Mouse (Mus musculus) heart, postnatal 4 days (tissue): Measurements from ENCODE around the gene Rundc3a. TPM values are rescaled to one million over a fixed set of nuclear protein-coding genes. Genes with fewer than 3 reads are reported as not detected.
"Not testable (repeated sequence)": the region's sequence is repeated elsewhere in the genome, so short reads cannot be mapped to it uniquely, and the experiment has no call there.

ENCODE experiments used
- DNase-seq: peaks from one replicate; pipeline ENCODE4 v3.0.0; 2021
- total RNA-seq, 2 experiments: library from RNA; stranded (reverse); gene quantifications; 2 replicates each; pipeline ENCODE4 v1.2.3; 2021

Rundc3a gene
- 1 to 10 TPM in 1 of 2 experiments, under 1 TPM in 1; 0.50 to 1.9 TPM for total RNA-seq

DNA sequence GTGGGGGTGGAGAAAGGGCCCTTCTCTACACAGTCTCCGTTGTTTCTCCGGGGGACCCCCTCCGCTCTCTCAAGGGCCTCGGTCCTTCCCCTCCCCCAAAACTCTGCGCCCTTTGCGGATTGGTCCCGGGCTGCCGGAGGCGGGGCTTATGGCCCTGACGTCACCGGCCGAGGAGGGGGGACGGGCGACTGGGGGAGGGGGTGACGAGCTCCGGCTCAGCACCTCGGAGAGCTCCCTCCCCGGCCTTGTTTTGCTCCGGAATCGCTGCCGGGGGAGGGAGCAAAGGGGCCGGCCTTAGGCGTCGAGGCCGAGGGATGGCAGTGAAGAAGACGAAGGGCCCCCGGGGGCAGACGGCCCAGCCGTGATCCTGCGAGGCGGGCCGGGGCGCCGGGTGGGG, at the start of gene Rundc3a:
TSS of gene Rundc3a (plus strand) at position 166 of the 397 bp plus-strand sequence.
- DNase-seq: peak; percentile 90

DNA sequence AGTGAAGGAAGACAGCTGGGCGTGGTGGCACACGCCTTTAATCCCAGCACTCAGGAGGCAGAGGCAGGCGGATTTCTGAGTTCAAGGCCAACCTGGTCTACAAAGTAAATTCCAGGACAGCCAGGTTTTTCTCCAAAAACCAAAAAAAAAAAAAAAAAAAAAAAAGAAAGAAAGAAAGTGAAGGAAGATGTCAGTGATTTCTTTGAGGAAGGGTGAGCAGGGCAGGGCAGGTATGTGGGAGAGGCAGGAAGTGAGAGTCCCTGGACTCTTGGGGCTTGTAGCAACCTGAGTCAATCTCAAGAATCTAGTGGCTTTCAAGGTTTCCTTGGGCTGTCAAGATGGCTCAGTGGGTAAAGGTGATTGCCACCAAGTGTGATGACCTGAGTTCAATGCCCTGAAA, 48.7 kb upstream of the Rundc3a start:
- no peak for DNase-seq

DNA sequence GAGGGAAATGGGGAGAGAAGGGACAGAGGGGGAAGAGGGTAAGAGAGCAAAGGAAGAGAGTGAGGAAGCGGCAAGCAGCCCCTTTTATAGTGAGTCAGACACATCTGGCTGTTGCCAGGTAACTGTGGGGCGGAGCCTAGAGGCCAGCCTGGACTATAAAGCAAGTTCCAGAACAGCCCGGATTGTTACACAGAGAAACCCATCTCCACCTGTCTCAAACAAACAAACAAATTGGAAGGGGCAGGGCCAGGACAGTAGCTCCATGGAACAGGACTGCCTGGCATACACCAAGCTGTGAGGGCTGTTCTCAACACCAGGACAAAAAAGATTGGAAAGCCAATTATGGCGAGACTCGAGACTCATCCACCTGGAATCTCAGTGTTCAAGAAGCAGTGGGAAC, 46.3 kb upstream of the Rundc3a start:
- DNase-seq: no peak

DNA sequence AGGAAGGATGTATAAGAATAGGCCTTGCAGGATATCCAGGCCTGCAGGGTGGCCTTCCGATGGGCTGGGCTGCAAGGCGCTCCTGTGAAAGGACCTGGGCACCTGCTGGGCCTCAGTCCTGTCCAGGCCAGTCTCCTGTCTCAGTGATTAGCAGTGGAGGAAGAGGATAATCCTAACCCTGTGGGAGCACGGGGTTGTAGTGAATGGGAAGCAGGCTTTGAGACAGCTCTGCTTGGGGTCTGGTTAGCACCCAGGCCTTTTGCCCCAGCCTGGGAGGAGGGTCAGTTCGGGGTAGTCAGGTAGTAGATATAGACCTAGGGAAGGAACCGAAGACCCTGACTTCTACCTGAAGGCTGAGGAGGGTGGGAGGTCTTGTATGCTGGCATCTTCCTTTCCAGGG, 45.5 kb upstream of the Rundc3a start:
- DNase-seq: no peak

DNA sequence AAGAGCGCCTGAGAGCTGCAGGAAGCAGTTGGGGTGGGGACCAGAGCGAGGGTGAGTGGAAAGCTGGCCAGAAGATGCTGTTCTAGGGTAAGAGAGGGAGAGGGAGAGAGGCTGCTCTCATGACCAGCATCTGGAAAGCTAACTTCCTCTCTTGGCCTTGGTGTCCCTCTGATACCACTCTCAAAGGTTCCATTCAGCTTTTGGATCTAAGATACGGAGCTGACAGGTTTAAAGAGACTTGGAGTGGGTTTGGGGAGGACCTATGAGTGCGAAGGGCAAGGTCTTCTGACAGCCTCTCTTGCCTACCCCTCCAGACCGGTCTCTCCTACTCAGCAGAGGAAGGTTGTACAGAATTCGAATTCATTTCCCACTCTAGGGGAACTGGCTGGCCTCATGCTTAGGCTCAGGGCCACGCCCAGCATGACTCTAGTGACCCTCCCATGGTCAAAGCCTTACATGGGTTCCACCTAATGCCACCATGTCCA, 45.1 kb upstream of the Rundc3a start:
- DNase-seq: no peak

DNA sequence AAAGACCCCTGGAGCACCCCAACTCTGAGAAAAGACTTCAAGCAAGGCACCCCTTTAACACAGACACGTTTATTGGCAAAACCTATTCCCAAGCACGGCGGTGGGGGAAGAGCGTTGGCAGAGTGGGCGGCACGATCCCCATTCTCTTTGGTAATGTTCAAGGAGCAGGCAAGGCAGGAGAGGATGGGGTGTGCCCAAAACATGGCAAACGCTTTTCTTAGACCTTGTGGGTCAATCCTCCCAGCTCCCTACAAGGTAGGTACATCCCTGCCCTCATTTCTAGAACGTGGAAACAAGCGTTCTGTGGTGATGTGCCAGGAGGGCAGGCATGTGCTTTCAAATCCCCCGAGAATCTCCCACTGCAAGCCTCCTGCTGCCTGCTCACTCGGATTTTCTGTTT, 44.4 kb upstream of the Rundc3a start:
- no peak for DNase-seq

DNA sequence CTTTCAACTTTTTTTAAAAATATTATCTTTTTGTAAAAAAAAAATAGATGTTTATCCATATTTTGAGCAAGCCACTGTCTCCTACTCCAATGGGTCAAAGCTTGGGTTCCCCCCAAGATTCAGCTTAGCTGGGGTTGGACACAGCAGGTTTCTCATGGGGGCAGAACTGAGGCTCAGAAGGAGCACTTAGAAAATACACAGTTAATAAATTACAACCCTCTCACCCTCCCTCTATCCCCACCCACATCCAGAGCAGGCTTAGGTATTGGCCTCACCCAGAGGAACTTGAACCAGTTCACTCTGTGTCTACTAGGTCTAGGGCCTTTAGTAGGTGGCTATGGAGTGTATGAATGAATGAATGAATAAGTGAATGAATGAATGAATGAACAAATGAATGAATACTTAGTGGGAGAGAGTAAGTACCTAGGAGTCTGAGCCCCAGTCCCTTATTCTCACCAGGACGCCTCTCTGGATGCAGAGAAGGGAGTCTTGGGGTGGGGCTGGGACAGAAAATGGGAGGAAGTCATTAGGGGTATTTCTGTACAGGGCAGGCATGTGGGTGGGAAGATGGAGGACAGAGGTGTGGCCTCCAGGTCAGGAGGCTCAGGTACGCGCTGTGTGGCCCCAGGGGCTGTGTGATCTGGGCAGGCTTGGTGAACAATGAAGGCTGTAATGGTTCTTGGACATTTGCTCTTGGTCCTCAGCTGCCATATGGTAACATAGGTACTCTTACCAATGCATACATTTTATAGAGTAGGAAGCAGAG, 43.8 kb upstream of the Rundc3a start:
- DNase-seq: no peak

DNA sequence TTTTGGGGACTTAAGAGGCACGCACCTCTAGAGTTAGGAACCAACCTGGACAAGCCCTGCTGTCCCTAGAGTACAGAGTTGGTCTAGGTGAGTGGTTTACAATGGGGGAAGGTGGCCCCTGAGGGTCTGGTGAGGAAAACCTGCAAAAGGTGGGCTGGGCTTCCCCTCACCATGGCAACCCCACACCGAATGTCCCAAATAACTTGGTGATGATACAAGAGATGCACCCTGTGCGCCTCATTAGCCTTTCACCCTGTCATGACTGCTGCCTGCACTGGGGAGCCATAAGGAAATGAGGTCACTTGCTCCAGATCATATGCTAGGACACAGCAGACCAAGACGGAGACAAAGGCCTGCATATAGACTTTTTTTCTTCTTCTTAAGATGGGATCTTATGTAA, 42.8 kb upstream of the Rundc3a start:
- no peak for DNase-seq

DNA sequence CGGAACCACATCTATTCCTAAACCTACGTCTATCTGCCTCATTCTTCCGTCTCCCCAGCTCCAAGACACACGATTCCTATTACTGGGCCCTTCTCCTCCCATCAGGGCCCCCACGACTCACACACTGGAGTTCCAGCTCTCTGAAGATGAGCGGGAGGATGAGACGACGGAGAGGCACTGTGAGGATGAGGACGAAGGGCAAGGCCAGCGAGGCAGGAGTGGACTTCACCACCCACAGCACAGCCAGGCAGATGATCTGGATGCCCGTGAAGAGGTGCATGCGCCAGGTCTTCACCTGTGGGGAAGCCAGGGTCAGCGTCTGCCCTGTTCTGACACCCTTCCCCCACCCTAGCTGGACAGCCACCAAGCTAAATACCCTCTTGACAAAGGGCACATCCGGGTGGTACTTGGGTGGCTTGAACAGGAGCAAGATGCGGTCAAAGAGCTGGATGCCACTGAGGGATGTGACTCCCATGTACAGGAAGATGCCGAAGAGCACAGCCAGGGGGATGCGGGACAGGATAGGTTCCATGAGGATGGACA, 42.2 kb upstream of the Rundc3a start:
- no peak for DNase-seq

DNA sequence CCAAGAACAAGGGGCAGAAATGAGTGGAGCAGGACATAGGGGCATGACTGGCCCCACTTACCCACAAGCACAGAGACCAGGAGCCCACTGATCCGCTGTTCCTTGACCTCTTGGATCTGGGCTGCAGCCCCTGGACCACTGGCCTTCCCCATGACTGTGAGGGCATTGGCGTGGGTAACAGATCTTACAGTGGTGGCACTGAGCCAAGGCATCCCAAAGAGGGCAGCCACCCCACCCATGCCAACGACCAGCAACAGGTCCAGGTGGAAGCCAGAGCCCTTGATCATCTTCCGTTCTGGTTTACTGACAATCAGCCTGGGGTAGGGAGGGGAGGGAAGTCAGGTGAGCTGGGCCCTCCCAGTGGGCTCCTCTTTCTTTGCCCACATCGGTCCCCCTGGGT, 40.8 kb upstream of the Rundc3a start:
- DNase-seq: no peak

DNA sequence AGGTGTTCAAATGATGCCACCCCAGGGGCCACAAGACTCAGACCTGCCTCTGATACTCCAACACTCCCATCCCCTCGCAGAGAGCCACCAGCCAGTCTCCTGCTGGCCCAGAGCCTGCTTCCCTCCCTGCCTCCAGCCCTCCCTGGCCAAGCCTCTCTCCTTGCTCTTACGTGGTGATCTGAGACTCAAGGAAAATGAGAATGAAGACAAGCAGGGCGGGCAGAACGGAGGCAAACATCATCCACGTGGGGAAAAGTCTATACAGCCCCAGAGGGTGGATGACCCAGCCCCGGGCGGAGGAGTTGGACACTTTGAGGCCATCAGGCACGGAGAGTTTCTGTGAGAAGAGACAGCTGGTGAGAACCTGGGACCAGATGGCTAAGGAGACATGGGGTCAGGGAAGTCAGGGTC, 40.2 kb upstream of the Rundc3a start:
- DNase-seq: no peak

DNA sequence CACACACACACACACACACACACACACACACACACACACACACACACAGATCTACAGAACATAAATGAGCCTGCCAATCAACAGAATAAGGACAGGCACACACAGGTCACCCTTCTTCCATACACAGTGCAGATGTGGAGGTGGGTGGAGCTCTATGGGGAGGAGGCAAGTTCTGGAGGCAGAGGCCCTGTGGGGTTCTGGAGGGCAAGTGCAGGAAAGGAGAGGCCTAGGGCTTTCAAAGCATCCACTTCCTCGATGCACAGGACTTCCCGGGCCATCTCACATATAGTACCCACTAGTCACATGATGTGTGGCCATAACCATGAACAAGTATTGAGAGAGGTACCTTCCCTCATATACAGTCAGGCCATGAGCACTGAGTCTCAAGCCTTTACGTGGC, 37.7 kb upstream of the Rundc3a start:
- DNase-seq: no peak

DNA sequence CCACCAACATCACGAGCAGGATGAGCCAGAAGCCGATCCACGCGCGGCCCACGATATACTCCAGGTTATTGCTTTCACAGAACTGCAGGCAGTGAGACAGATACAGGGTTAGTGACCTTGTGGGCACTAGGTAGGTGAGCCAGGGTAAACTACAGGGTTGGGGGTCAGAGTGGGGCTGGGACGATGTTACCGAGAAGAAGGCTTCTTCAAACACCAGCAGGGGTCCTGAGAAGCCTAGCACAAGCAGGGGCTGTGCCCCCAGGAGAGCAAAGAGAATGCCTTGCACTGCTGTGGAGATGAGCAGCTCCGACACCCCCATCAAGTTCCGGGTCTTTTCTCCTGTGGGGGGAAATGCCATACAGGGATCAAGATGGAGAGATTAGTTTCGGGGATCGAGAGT, 37.0 kb upstream of the Rundc3a start:
- DNase-seq: no peak

DNA sequence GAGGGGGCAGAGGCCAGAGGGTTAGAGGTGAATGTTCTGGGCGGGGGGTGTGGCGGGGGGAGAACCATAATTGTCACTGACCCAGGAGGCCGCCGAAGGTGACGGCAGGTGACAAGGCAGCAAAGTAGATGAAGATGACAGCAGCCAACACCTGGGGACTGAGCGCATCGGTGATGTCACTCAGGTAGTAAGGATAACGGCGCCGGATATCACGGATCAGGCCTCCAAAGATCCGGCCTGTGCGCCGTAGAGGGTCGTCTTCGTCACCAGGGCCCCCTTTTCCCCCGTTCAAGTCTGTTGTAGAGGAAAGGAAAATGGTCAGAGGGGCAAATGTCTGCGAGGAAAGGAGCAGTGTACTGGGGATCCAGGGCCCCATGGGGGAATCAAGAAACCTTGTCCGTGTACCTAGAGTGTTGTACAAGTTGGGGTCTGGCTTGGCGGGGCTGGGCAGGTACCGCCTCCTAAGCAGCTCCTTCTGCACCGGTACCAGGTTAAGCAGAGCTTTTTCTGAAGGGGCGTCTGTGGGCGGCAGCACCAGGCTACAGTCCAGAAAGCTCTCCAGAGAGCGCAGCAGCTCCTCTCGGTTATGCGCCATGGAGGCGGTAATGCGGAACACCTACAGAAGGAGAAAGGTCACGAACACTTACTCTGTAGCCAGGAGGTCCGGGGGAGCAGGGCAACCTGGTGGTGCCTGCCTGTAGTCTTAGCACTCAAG, 36.4 kb upstream of the Rundc3a start:
- DNase-seq: no peak

DNA sequence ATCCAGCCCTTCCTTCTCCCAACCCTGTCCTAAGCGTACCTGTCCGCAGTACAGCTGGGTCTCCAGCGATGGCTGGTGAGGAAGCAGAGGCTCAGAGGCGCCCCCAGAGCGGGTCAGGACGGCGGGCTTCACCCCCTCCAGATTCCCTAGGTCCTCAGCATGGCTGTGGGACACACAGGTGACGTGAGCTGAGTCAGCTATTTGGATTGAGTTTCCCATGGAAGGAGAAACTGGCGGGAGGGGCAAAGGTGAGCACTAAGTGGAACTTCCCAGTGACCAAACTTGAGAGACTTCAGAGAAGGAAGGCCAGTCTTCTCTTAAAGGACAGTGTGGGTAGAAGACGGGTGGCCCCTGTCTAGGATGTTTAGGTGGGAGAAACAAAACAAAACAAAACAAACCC, 34.8 kb upstream of the Rundc3a start:
- no peak for DNase-seq

DNA sequence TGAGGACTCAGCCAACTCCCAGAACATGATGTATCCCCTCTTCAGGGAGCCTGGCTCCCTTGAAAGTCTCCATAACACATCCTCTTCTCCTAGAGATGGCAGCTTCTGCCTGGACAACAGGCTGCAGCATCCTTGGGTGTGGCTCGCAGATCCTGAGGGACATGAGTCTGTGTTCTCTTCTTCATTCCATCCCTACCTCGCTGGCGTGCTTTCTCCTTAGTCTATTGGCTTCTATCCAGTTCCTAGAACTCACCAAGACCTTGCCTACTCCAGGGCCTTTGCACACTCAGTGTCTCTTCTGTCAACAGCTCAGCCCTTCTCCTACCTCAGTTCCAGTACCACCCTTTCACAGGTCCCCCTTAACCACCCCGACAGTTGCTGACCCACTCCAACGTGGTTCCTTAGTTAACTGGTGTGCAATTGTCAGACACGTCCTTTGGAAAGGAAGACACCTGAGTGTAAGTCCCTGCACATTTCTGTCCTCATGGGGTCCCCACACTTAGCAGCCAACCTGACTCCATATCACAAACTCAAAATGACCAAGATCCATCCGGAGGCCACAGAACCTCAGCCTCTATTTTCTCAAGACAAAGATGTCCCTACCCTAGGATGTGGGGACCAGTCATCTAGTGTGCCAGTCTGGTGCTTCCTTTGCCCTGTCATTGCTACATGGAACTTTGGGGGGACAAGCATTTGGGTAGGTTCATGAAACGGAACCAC, 31.3 kb upstream of the Rundc3a start:
- no peak for DNase-seq

DNA sequence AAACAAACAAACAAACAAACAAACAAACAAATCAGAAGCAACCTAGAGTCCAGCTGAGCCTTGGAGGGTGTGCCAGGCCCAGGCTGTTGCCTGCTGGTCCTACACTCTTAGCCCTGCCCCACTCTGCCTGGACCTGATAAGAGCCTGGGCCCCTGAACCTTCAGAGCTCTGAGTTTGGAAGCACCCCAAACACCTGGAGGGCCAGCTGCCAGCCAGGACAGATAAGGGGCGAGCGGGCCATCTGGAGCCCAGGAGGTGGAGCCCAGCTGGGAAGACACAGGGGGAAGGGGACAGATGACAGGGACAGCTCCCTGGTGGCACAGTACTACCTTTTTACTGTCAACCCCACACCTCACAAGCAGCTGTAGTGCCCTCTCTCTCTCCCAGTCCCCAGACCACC, 29.6 kb upstream of the Rundc3a start:
- DNase-seq: peak; percentile 40

DNA sequence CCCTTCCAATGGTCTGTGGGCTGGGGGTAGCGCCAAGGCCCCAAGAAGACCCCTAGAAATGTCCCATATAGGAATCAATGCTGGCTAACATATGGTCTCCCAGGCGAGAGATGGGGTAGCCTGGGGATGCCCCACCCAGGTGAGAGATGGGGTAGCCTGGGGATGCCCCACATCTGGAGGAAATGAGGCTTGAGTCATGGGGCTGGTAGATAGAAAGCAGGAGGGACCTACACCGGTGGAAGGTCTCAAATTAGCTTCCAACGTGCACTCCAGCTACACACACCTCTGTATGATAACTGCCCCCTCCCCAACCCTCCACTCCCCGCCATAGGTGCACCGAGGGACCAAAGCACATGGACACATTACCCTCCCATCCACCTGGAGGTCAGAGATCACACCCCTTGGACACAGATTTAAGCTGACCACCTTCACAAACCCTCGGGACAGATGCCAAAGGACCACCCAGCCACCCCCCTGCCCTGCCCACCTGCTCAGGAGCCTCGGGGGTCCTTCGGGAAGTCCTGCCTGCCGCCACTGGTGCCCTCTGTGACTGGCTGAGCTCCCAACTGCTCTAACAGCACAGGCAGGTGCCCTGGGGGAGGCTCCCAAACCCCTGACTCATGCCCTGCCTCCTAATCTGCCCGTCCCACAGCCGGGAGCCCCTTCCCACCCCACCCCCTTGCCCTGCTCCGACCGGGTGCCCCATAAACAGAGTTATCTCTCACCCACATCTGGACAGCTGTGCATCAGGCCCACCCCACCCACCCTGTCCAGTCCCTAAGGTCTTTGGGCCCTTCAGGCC, 28.4 kb upstream of the Rundc3a start:
- DNase-seq: no peak

DNA sequence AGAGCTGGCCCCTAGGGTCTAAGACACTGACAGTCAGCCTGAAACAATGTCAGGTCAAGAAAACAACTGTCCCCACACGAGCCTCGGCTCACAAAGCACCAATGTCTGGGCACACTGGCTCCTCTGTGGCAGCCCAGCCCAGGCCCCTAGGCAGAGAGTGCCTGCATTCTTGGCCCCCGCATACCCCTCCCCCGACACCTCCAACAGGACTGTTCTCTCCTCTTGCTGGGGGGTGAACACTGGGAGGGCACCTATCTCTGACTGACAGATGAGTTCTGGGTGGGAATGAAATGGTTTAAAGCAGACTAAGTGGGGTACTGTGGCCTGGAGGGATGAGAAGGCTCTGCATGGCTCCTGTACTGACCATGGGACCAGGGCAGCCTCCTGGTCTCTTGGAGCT, 27.5 kb upstream of the Rundc3a start:
- DNase-seq: no peak

DNA sequence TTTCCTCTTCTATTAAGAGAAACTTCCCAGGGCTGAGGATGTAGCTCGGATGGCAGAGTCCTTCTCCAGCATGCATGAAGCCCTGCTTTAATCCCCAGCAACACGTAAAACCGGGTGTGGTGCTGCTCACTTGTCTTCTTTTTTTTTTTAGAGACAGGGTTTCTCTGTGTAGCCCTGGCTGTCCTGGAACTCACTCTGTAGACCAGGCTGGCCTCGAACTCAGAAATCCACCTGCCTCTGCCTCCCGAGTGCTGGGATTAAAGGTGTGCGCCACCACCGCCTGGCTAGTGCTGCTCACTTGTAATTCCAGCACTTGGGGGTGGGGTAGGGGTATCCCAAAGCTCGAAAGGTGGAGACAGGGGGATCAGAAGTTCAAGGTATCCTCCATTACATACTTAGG, 27.1 kb upstream of the Rundc3a start, which contains the start of gene Slc4a1:
TSS of gene Slc4a1 (minus strand) at position 101 of the 400 bp plus-strand sequence.
- DNase-seq: not testable (repeated sequence)

DNA sequence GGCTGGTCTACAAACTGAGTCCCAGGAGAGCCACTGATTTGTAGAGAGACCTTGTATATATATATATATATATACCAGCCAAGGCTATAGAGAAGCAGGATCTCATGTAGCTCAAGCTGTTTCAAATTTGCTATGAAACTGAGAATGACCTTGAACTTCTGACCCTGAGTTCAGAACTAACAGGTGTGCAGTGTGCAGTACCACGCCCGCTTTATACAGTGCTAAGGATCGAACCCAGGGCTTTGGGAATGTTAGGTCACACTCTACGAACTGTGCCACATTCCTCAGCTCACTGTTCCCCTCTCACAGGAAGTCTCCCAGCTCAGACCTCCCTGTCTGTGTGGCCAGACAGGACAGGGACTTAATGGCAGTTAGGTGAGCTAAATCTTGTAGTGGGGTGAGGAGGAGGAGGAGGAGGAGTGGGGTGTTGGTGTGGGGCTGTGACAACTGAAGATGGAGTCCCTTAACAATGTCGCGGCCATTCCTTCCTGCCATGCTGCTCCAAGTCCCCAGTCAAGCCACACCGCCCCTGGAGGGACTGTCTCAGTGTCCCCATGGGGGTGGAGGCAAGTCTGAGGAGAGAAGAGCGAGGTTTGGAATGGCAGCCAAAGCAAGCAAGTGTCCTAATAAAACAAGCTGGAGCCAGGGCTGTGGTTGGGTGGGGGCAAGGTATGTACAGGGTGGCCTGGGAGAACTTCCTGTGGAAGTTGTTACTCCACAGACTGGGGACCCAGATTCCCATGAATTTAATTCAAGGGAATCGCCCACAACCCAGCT, 25.5 kb upstream of the Rundc3a start:
- DNase-seq: no peak
